Mouse (Mus musculus) embryonic facial prominence, embryonic 15.5 days (tissue): ENCODE data around the gene Ppm1b. TPM values are rescaled to one million over a fixed set of nuclear protein-coding genes. Genes with fewer than 3 reads are reported as not detected.

ENCODE experiments used
- ATAC-seq: fragments of 200-750 bp; cut with Nextera tagmentation; 2 replicates; pipeline ENCODE4 v1.8.0; 2017; ENCODE audit warnings: low read depth, moderate TSS enrichment; ENCODE audit not compliant: insufficient number of reproducible peaks, low FRiP score, low TSS enrichment
- H3K27ac ChIP-seq: fragments of 300-500 bp; sonication (generic); replicated peaks from 2 replicates; pipeline ENCODE4 v1.5.1; 2015; ENCODE audit warnings: mild to moderate bottlenecking, inconsistent platforms
- H3K27me3 ChIP-seq: fragments of 300-500 bp; sonication (generic); 2 replicates; pipeline ENCODE4 v1.6.1; 2015; ENCODE audit warnings: inconsistent platforms
- H3K36me3 ChIP-seq: fragments of 300-500 bp; sonication (generic); 2 replicates; pipeline ENCODE4 v1.6.1; 2015; ENCODE audit warnings: mild to moderate bottlenecking, inconsistent platforms
- H3K4me1 ChIP-seq: fragments of 300-500 bp; sonication (generic); 2 replicates; pipeline ENCODE4 v1.6.1; 2015; ENCODE audit warnings: inconsistent platforms
- H3K4me2 ChIP-seq: fragments of 300-500 bp; sonication (generic); replicated peaks from 2 replicates; pipeline ENCODE4 v1.6.1; 2015; ENCODE audit warnings: mild to moderate bottlenecking, inconsistent platforms
- H3K4me3 ChIP-seq: fragments of 300-500 bp; sonication (generic); replicated peaks from 2 replicates; pipeline ENCODE4 v1.5.1; 2015; ENCODE audit warnings: mild to moderate bottlenecking, inconsistent platforms
- H3K9ac ChIP-seq: fragments of 300-500 bp; sonication (generic); 2 replicates; pipeline ENCODE4 v1.6.1; 2015; ENCODE audit warnings: inconsistent platforms
- H3K9me3 ChIP-seq: fragments of 300-500 bp; sonication (generic); replicated peaks from 2 replicates; pipeline ENCODE4 v1.6.1; 2016; ENCODE audit warnings: inconsistent platforms
- WGBS: fragments of 180-500 bp; shearing (Covaris S2); methylation state at CpG from one replicate; pipeline ENCODE4 v1.1.7; 2015; 5-methylcytosine and 5-hydroxymethylcytosine counted together
- polyA plus RNA-seq: library from polyadenylated mRNA; unstranded; fragments of >200 nt; fragmentation: Nextera tagmentation; extraction: Ambion mirVana; gene quantifications from 2 replicates; pipeline ENCODE4 v1.2.1, GENCODE M21; 2015

The Ppm1b gene
- polyA plus RNA-seq, 1 experiment from 2014 or later: 72.0 TPM

- H3K9me3 ChIP-seq: no peaks in the 10 kb centered on the region
- no peak overlapping the region for H3K4me2 ChIP-seq
- H3K27me3 ChIP-seq: no peaks in the 10 kb centered on the region
- no peaks in the 10 kb centered on the region for H3K4me1 ChIP-seq
- peaks cover 64% of the 10 kb centered on the region for H3K36me3 ChIP-seq
- no peak overlapping the region for H3K27ac ChIP-seq
- no peak for ATAC-seq
- no peak overlapping the region for H3K4me3 ChIP-seq
- WGBS: 49% methylated on average over 11 of the region's 11 CpGs
- H3K9ac ChIP-seq: no peak overlapping the region
Observed at GRCm38 (mm10) chr17:85072383-85072782, 115.8 kb downstream of the Ppm1b start.

DNA sequence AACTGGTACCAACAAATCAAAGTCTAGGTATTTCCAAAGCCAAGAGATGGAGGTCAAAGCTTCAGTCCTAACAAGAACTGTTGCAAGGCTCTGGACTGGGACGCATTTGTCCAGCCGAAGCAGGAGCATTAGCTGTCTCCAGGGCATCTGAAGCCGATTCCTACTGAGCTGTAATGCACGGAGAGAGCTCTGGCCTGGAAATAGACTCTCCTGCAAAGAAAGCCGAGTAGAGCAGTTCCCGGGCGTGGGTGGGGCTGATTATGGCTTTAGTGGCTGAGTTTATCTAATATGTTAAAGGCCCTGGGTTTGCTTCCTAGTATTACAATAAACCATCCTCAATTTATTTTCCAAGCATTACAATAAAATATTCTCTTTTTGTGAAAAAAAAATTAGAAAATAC is 116.7 kb downstream of the Ppm1b start:
- 55% methylated on average over 7 of the region's 7 CpGs for WGBS
- Histone ChIP-seq H3K4me2 (no peak overlapping the region), H3K4me1 (no peaks in the 10 kb centered on the region), H3K9ac (no peak overlapping the region), H3K27me3 (no peaks in the 10 kb centered on the region), H3K9me3 (no peaks in the 10 kb centered on the region), H3K4me3 (no peak overlapping the region), H3K36me3 (peaks cover 64% of the 10 kb centered on the region), H3K27ac (no peak overlapping the region)
- no peak for ATAC-seq

Other genes starting within 250 kb of the Ppm1b start
- 33.6 and 34.3 TPM in 2 replicates for gene Lrpprc, start 166.0 kb upstream of the Ppm1b start, polyA plus RNA-seq
- gene Slc3a1, start 71.6 kb downstream of the Ppm1b start, polyA plus RNA-seq: 0.16 and 0.21 TPM in 2 replicates
- 31.9 and 35.4 TPM in 2 replicates for gene Prepl, start 133.5 kb downstream of the Ppm1b start, polyA plus RNA-seq
- gene Camkmt, start 133.8 kb downstream of the Ppm1b start, polyA plus RNA-seq: 11.0 and 12.8 TPM in 2 replicates